In genomic region chr8:125568421-125568850, GRCm38 (mm10) we compare ENCODE assay signal across 8 mouse cellular contexts. TPM values are rescaled to one million over a fixed set of nuclear protein-coding genes. Genes with fewer than 3 reads are reported as not detected.
A peak's percentile ranks its signal among the peaks of the same experiment; 100 is the strongest.
DNase-seq lines count a peak whose midpoint lies in the region; ATAC-seq lines count a peak whose summit lies in the region.

No protein-coding gene starts in this region.

- peak overlapping the region; percentile 86 for H3K4me2 ChIP-seq in forebrain, embryonic 11.5 days (ENCODE audit: low read depth, low read length, severe bottlenecking)
- peak overlapping the region; percentile 83 for H3K4me2 ChIP-seq in intestine, embryonic 14.5 days (ENCODE audit: low read length)
- peak overlapping the region; percentile 95 for H3K4me2 ChIP-seq in stomach, embryonic 14.5 days (replicated peaks; ENCODE audit: low read depth, low read length)

- no peak for ATAC-seq in forebrain, embryonic 11.5 days (replicated peaks; ENCODE audit: low FRiP score)
- no peak for ATAC-seq in intestine, embryonic 14.5 days (replicated peaks; ENCODE audit: low FRiP score, low TSS enrichment, low read depth)
- ATAC-seq in stomach, embryonic 14.5 days (ENCODE audit: insufficient number of reproducible peaks, insufficient read depth, low FRiP score, low read depth) = no peak

- peaks cover 14% of the 10 kb centered on the region for H3K4me1 ChIP-seq in forebrain, embryonic 11.5 days (replicated peaks; ENCODE audit: control insufficient read depth, insufficient read depth, low read length)
- H3K4me1 ChIP-seq in intestine, embryonic 14.5 days (replicated peaks; ENCODE audit: control insufficient read depth, insufficient read depth, low read length) = peaks cover 13% of the 10 kb centered on the region
- H3K4me1 ChIP-seq in stomach, embryonic 14.5 days (ENCODE audit: control insufficient read depth, insufficient read depth, low read length) = peaks cover 16% of the 10 kb centered on the region

- WGBS in forebrain, embryonic 11.5 days = 8% methylated on average over 14 of the region's 14 CpGs
- WGBS in intestine, embryonic 14.5 days = 1% methylated on average over 14 of the region's 14 CpGs
- WGBS in stomach, embryonic 14.5 days = 4% methylated on average over 14 of the region's 14 CpGs

- no peaks in the 10 kb centered on the region for H3K36me3 ChIP-seq in forebrain, embryonic 11.5 days (ENCODE audit: control insufficient read depth, insufficient read depth, low read length)
- no peaks in the 10 kb centered on the region for H3K36me3 ChIP-seq in intestine, embryonic 14.5 days (ENCODE audit: control insufficient read depth, insufficient read depth, low read length)
- H3K36me3 ChIP-seq in stomach, embryonic 14.5 days (ENCODE audit: control insufficient read depth, insufficient read depth, low read length) = no peaks in the 10 kb centered on the region

- H3K27ac ChIP-seq in forebrain, embryonic 11.5 days (ENCODE audit: low read depth, low read length) = no peak overlapping the region
- no peak overlapping the region for H3K27ac ChIP-seq in intestine, embryonic 14.5 days (ENCODE audit: low read depth)
- no peak overlapping the region for H3K27ac ChIP-seq in stomach, embryonic 14.5 days (ENCODE audit: low read length)

- H3K27me3 ChIP-seq in forebrain, embryonic 11.5 days (ENCODE audit: control insufficient read depth, insufficient read depth, low read length) = no peaks in the 10 kb centered on the region
- H3K27me3 ChIP-seq in intestine, embryonic 14.5 days (replicated peaks; ENCODE audit: control insufficient read depth, insufficient read depth, low read length) = 0 out of 2 replicates have a peak, but pooled peaks cover 2% of the 10 kb centered on the region
- no peaks in the 10 kb centered on the region for H3K27me3 ChIP-seq in stomach, embryonic 14.5 days (ENCODE audit: control insufficient read depth, insufficient read depth, low read length)

- peaks cover 3% of the 10 kb centered on the region; the same call in 1 of the 2 replicates for H3K9me3 ChIP-seq in forebrain, embryonic 11.5 days (ENCODE audit: control insufficient read depth, low read length)
- H3K9me3 ChIP-seq in intestine, embryonic 14.5 days (ENCODE audit: control insufficient read depth, low read length) = no peaks in the 10 kb centered on the region
- no peaks in the 10 kb centered on the region for H3K9me3 ChIP-seq in stomach, embryonic 14.5 days (ENCODE audit: control insufficient read depth, low read depth, low read length)

- peak overlapping the region; percentile 72 for H3K4me3 ChIP-seq in forebrain, embryonic 11.5 days (ENCODE audit: low read depth, low read length)
- peak overlapping the region; percentile 69 for H3K4me3 ChIP-seq in intestine, embryonic 14.5 days (ENCODE audit: low read depth, low read length)
- H3K4me3 ChIP-seq in stomach, embryonic 14.5 days (ENCODE audit: low read depth, low read length) = peak overlapping the region; percentile 72

- H3K9ac ChIP-seq in forebrain, embryonic 11.5 days (ENCODE audit: low read length) = peak overlapping the region; percentile 83
- H3K9ac ChIP-seq in intestine, embryonic 14.5 days (ENCODE audit: low read length) = peak overlapping the region; percentile 20
- peak overlapping the region; percentile 68; the same call in 1 of the 2 replicates for H3K9ac ChIP-seq in stomach, embryonic 14.5 days (replicated peaks; ENCODE audit: low read depth, low read length)

- DNase-seq in layer of hippocampus, adult 11-12 months (ENCODE audit: low spot score) = peak; percentile 42
- no peak for DNase-seq in layer of hippocampus, postnatal 25 days (ENCODE audit: extremely low spot score in 1 of 2, low spot score in 1 of 2)
- peak; percentile 70 for DNase-seq in NIH3T3 (ENCODE audit: low read depth)
- no peak for DNase-seq in forebrain, embryonic 11.5 days (ENCODE audit: low spot score)
- peak; percentile 74 for DNase-seq in intestine, embryonic 14.5 days (ENCODE audit: low spot score)
- DNase-seq in lung, postnatal 14 days = peak; percentile 35
- no peak for DNase-seq in ovary, postnatal 10 days (ENCODE audit: low spot score)

RNA-seq across cellular contexts. Expression of gene Sipa1l2, which starts 1.2 kb away (rescaled TPM):
- 10 to 100 TPM; 62.1 to 62.7 TPM for total RNA-seq in layer of hippocampus, postnatal 25 days (2021)
- polyA plus RNA-seq in forebrain, embryonic 11.5 days (2014; fragmentation: Nextera tagmentation; extraction: Ambion mirVana) = 19.9 and 23.3 TPM in 2 replicates
- 6.9 and 7.2 TPM in 2 replicates for polyA plus RNA-seq in intestine, embryonic 14.5 days (2014; fragmentation: Nextera tagmentation; extraction: Ambion mirVana)
- polyA plus RNA-seq in stomach, embryonic 14.5 days (2014; fragmentation: Nextera tagmentation; extraction: Ambion mirVana) = 6.6 and 7.0 TPM in 2 replicates

Comparison
In these comparisons a context has a peak if more than half of its experiments do, and no peak if none do; other contexts are left out.
1. DNase-seq: peak in layer of hippocampus, adult 11-12 months (single experiment), NIH3T3 (single experiment), intestine, embryonic 14.5 days (single experiment) and lung, postnatal 14 days (single experiment); none in layer of hippocampus, postnatal 25 days (0 of 2), forebrain, embryonic 11.5 days (single experiment) and ovary, postnatal 10 days (single experiment).
2. H3K9ac ChIP-seq: peak in every context shown above with its lines; median percentile 83 in forebrain, embryonic 11.5 days; 68 in stomach, embryonic 14.5 days; 20 in intestine, embryonic 14.5 days.
3. Peak in every context shown above with its lines, with median percentiles within 50 percentile points of each other: H3K4me2 ChIP-seq and H3K4me3 ChIP-seq.